Mouse (Mus musculus) kidney, postnatal 25 days (tissue): Measurements from ENCODE around the gene Pak2.
"Not testable (repeated sequence)": the region's sequence is repeated elsewhere in the genome, so short reads cannot be mapped to it uniquely, and the experiment has no call there.

Experiments used
- DNase-seq, 2 experiments: peaks; one replicate each; pipeline ENCODE4 v3.0.0; 2021; ENCODE audit warnings: mixed read lengths in 2 of 2

Gene Pak2

DNA sequence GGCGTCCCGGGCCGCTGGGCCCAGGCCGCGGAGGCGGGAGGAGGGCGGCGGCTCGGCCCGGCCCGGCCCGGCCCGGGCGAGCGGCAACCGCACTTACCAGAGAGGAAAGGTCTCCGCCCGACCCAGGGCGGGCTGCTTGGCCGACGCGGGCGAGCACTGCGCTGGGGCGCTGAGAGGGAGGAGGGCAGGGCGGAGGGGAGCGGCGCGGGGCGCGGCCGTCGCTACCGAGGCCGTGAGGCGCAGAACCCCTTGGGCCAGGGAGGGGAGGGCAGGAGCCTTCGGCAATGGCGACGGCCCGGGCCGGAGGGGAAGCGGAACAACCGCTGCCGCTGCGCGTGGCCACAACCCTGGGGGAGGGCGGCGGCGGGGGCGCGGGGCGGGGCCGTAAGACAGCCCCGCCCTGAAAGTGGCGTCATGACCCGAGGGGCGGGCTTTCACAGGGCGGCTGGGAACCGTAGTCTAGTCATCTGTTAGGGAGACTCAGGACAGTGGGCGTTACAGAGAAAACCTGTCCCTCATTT lies at the start of gene Pak2:
TSS of gene Pak2 (minus strand) at position 352 of the 521 bp plus-strand sequence.
- DNase-seq: peak; percentile 88 to 95

DNA sequence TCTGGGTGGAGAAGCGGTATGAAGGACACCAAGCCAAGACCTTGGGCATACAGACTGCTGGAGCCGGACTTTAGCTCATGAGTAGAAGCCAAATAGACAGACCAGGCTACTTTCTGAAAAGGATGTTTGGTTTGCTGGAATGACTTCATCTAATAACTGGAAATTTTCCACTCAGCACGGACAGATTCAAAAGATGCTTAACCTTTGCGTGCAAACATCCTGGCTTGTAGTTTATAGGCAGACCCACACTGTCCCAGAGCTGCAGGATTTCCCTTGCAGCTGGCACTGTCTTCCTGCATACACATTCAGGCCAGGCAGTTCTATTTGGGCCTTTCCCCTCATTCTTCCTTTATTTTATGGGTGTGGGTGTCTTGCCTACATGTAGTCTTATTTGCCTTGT lies 47.9 kb upstream of the Pak2 start:
- no peak for DNase-seq

DNA sequence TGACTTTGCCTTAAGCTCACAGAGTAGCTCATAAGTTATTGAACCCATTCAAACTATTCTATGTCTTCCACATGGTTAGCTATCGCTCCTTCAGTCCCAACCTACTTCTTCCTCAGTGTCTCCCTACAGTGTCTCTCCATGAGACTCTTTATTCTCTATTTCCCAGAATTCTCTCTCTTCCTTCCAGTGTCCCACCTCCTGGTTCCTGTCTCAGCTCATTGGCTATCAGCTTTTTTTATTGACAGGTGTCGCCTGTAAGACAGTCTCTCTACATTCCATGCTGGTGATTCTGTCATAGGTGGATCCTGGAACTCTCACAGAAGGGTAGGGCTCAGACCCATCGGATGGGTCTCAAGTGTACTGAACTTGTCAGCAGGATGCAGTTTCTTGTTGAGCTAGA lies 46.2 kb upstream of the Pak2 start:
- no peak for DNase-seq

DNA sequence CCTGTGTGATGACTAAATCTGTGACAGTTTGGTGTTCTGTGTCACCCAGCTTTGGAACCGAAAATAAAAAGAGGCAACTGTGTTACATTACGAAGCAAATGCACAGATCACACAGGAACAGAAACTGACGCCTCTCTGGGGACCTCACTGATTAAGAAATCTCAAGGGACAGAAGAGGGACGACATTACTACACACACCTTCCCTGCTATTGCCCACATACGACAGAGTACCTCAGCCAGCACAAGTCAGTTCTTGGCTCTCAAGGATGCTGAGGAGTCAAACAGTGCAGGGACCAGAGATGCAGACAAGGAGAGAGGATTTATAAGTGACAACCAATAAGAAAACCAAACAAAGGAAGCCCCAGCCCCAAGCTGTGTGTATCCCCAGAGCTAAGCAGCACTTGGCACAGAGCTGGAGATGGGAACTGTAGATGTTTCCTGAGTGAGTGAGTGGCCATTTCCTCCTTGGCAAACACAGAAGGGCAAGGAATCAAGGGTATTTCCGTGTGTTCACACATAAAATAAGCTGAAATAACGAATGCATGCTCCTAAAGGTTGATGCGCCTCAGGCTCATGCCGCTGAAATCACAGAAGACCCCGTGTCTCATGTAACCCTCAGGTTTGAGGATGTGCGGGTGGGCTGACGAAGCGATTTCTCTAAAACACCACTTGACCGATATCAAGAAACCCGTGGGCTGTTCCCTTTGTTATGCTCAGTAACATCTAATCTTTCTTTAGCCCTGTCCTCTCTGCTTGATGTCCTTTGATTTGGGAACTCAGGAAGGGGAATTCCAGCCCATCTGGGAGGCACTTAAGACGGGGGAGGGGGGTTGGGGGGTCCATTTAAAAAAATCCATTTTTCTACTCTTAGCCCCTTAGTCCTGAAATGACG lies 45.5 kb upstream of the Pak2 start:
- DNase-seq: peak; percentile 36 to 62

DNA sequence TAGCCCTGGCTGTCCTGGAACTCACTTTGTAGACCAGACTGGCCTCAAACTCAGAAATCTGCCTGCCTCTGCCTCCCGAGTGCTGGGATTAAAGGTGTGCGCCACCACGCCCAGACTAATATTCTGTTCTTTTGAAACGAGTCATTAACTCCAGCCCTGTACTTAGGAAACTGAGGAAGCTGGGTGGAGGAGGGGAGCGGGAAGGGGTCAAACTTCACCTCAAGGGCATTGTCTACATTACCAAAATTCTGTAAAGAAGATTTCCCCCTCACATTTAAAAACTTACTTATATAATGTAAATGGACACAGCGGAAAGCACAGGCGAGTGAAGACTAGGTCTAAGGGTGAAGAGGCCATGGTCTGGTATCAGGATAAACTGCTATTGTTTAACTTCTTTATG lies 44.9 kb upstream of the Pak2 start:
- DNase-seq: no peak

DNA sequence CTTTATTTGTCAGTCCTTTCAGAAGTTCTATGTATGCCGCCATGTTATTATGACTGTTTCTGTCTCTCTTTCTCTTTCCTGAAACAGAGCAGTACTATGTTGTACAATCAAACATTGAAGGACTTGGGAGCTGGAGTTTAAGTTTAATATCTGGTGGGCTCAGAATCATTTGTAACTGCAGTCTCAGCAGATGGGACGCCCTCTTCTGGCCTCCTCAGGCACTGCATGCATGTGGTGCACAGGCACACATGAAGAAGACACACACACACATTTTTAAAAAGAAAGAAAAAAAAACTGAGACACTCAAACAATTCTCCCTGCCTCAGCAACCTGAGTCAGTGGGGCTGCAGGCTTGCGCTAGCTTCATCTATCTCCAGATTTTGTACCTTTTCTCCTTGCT lies 41.3 kb upstream of the Pak2 start:
- DNase-seq: no peak

DNA sequence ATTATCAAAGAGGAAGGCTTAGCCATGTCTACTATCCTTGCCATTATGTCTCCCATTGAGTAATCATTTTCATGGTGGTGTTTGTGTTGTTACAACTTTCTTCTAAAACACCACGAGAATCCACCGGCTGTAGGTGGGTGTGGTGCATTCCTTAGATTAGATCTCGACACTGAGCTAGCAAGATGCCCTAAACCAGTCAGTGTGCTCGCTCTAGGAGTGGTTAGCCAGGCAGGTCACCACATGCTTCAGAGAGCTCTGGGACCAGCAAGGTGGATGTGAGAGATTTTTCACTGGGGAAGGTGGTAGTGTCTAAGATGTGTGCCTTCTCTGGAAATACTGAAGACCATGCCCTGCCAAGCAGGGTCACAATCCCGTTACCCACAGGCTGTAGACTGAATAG lies 37.0 kb upstream of the Pak2 start:
- DNase-seq: no peak

DNA sequence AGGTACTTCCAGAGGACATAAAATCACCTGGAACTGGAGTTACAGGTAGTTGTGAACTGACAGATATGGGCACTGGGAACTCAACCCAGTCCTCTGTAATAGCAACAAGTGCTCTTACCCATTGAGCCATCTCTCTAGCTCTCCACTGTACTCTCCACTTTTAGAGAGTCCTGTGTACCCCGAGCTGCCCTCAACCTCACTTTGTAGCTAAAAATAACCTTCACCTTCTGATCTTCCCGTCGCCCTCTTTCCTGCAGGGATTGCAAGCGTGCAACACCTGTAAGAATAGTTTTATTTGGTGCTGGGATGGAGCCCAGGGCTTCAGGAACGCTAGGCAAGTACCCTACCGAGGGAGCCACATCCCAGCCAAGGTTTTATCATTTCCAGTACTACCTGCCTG lies 36.6 kb upstream of the Pak2 start:
- no peak for DNase-seq

DNA sequence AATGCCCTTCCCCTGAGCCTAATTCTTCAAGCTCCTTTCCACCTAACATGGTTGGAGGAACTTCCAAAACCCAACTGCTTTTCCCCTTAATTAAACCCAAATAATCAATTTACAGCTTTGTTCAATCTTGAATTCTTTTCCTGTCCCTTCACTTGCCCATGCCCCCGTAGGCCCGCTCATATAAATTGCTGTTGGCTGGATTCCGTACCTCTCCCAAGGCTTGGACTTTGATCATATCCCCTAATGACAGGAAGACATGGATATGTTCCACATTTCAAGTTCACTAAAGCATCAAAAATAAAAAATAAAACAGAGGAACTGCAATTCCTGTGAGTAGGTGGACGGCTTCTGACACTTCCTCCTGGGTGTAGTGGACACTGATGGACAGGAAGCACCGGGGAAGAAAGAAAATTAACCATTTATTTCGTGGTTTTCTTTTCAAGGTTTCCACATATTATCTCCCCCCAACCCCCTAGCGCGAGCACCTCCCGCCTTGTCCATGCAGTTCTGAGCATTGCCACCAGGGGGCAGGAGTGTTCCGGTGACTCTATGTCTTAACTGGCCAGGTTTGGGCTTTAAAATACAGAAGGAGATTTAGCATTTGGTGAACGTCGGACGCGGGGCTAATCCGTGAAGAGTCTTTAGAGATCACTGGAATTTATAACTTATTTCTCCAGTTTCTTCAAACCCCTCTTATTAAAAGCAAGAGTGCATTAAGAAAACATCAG lies 36.0 kb upstream of the Pak2 start:
- peak; percentile 82 to 91 for DNase-seq

DNA sequence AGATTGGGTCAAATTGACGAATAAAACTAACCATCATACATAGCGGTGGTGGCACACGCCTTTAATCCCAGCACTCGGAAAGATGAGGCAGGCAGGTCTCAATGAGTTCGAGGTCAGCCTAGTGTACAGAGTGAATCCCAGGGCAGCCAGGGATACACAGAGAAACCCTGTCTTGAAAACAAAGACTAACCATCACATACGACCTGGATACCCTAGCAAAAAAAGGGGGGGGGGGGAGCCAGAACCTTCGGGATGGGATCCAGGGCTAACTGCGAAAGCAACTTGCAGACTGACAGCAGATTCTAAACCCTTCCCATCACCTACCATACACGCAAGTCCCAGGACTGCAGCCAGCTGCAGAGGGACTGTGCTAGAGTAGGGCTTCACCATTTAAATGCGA lies 35.3 kb upstream of the Pak2 start:
- DNase-seq: no peak

DNA sequence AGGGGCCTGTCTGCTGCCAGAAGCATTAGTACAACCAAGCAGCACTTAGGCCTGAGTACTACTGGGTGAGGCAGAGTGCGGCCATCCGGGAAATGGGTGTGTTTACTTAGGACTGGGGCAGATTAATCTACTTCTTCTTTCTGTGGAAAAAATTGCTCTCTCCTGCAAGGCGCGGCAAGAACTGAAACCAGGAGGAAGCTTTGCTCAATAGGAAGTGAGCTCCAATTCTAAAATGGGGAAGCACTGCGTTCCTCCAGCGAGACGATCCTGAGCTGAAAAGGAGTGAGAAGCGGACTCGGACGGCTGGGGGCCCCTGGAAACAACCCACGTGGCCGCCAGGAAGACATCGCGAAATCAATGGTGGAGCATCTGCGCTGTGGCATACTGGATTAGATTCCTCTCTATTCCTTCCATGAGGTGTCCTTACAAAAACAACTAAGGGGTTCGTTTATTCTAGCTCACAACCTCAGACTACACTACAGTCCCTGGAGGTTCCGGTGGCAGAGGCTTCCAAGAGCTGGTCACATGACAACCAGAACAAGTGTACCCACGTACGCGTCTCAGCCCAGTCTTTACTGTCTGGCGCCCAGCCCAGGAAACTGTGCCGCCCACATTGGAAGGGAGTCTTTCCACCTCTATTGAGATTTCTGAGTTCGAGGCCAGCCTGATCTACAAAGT lies 34.5 kb upstream of the Pak2 start:
- DNase-seq: peak; percentile 60 to 73

DNA sequence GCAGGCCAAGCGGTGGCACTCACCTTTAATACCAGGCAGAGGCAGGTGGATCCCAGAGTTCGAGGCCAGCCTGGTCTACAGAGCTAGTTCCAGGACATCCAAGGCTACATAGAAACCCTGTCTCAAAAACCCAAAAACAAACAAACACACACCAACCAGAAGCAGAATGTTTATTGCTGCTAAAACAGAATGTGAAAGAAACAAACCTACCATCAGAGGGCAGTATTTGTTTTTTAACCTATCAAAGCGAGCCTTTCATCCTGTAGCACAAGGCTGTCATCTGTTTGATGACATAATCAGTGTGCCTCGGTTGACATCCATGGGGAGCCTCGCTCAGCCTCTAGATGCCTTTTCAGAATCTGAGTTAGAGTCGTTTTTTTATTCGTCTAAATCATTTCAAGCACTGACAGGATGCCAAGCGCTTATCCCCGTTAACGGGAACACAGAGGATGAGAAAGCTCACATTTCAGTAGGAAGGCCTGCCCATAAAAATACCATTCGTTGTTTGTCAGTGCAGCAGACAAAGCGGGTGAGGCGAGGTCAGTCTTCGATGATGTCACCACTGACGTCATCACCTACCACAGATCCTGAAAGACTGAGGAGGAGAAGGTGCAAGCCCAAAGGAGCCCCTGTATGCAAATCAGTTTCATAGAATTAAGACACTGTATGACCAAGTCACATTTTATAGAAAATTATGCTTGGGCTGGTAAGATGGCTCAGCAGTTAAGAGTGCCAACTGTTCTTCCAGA lies 32.0 kb upstream of the Pak2 start:
- no peak for DNase-seq

DNA sequence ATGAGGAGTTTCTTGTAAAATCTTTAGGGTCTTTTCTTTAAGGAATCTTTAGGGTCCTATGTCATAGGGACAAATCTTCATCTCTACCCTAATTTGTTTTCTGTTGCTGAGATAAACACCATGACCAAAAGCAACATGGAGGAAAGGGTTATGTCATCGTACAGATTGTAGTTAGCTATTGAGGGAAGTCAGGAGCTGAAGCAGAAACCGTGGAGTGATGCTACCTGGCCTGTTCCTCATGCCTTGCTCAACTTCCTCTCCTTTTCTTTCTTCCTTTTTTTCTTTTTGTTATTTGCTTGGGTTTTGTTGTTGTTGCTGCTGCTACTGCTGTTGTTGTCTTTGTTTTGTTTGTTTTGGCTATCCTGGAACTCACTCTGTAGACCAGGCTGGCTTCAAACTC lies 29.4 kb upstream of the Pak2 start:
- no peak for DNase-seq

DNA sequence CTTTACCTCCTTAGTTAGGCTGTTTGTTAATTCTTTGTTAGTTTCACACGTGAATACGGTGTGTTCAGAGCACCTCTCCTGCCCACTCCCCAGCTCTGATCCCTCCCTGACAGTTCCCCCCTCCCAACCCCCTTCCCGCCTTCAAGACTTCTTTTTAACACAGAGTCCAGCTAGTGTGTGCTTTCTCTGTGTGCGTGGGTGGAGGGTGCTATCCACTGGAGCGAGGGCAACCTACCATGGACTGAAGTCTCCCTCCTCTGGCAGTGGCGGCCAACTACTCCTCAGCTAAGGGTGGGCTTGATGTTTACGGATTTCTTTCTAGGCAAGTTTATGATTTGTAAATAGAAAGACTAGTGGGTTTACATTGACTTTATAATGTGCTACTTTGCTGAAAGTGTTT lies 29.0 kb upstream of the Pak2 start:
- no peak for DNase-seq

DNA sequence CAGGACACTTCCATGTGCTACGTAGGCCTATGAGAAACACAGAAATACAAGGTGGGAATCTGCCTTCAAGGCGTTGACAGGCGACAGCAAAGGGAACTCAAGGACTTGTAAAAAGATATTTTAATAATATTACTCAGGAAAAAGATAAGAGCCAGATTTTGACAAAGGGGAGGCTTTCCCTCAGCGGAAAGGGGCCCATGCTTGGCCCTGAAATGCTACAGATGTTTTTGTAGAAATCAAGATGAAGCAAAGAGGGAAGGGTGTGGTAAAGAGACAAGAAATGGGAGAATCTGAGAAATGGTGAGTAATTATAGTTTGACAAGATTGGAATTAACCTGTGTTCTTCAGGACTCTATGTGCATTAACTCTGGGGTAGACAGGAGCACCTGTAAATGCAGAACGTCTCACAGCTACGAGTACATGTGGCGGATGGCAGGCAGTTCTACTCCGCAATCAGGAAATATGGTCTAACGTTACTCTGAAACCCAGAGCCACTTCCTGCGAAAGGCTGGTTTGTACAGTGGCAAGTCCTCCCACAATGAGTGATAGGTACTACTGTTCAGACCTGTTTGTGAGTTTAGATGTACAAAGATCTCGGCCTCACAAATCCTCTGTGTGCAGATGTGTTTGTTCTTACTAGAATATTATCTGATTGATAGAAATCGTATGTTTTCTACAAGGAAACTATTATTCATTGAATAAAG lies 28.4 kb upstream of the Pak2 start:
- no peak for DNase-seq

DNA sequence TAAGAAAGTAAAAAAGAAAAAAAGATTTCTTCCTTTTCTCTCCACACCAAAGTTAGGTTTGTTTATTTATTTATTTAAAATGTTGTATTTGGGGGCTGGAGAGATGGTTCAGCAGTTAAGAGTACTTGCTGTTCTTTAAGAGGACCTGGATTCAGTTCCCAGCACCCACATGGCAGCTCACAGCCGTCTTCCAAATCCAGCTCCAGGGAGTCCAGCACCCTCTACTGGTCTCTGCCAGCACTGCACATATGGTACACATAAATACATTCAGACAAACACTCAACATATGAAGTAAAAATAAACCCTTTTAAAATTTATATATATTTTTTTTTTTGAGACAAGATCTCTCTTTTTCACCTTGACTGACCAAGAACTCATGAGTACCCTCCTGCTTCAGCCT lies 26.6 kb upstream of the Pak2 start:
- DNase-seq: no peak

DNA sequence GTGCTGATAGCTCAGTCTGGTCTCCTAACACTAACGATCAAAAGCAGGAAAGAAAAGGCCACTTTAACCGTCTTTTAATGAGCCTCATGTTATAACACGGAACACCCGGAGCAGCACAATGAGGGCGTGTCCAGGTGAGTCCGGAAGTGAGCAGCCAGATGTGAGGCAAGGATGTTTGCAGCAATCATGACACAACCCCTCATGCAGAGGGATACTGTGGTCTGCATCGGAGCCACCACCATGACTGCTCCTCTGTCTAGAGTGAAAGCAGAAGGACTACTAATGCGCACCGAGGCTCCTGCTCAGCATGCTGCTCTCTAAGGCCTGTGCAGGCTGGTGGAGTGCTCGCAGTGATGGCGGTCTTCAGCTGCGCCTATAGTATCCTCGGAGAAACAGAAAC lies 23.2 kb upstream of the Pak2 start:
- no peak for DNase-seq

DNA sequence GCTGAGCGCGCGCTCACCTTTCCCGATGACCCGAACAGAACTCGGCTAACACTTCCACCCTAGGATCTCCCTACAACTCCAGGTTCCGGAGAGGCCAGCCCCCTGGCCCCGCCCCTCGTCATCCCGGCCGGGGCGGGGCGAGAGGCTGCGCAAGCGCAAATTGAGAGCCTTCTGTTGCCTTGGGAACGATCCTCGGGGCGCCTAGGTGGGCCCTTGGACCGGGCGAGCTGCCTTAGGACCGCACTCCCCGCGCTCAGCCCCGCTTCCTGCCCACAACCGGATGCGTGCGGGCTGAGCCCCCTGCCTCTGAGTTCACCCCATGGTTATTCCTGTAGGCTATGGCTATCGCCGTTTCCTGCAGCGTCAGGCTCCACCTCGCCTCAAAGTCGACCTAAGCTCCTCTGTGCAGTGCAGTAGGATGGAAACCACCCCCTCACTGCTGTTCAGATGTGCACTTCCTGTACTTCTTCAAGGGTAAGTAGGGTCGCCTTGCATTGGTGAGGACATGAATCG lies 20.6 kb upstream of the Pak2 start, which contains the start of the genes Pigx and Cep19:
TSS of gene Pigx (minus strand) at position 103 of the 513 bp plus-strand sequence.
TSS of gene Cep19 (plus strand) at position 163 of the 513 bp plus-strand sequence.
- DNase-seq: peak; percentile 90 to 95

DNA sequence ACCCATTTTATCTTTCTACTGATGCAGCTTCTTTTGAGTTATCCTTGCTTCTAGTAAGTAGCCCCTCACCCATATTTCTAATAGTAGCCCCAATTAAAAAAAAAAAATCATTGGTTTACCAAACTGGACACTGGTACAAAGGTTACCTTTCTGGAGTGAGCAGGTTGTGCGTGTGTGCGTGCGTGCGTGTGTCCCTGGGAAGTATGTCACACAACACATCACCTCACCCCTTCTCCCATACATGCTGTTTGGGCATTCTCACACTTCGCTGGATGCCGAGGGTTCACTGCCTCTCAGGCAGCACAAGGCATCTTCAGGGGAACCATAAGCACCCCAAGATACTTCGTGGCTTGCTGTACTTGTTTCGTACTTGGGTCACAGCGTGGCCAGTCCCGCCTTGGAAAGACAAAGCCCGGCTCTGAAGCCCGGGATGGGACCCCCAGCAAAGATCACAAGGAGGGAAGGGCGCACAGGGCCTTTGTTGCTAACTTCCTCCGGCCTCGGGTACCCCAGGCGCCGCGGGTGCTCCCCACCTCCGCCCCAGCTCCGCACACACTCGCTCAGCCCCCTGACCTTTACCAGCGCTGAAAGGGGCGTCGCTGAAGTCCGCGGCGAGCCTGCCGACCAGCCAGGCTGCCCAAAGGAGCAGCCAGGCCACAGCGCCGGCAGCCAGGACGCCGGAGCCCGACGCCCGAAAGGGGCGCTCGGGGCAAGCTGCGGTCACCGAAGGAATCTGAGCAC lies 19.9 kb upstream of the Pak2 start:
- no peak for DNase-seq

DNA sequence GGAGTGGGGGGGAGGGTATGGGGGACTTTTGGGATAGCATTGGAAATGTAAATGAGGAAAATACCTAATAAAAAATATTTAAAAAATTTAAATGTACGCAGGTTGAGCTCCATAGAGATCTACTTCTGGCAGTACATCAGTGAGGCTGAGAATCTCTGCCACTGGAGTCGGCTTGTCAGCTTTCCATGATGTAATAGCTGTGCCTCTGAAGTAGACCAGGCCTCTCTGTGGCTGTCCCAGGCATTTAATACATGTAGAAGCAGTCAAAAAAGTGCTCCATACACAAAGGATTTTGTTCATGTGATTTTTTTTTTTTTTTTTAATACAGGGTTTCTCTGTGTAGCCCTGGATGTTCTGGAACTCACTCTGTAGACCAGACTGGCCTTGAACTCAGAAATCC lies 18.6 kb upstream of the Pak2 start:
- not testable (repeated sequence) for DNase-seq

DNA sequence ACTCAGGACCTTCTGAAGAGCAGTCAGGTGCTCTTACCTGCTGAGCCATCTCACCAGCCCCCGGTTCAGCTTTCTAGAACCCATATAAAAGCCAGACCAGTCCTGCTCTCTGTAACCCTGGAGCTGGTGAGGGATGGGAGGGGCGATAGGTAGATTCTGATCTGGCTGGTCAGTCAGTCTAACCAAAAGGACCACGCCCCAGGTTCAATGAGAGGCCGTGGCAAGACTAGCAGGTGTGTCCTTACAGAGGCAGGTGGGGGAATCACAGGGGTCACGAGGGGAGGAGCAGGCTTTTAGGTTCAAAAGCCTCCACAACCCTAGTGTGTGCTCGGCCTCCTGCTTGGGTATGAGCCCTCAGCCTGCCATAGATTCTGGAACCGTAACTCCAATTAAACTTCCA lies 12.3 kb upstream of the Pak2 start:
- DNase-seq: no peak
